Mouse (Mus musculus) bone marrow, adult 2 months (tissue): Measurements from ENCODE around the gene Olfr452.

Experiments
- CTCF ChIP-seq: fragments of 200-500 bp; IDR thresholded peaks from 2 replicates; pipeline ENCODE4 v1.5.1; 2011; ENCODE audit warnings: low read length, control low read depth; ENCODE audit not compliant: control insufficient read depth, insufficient read depth
- POLR2A ChIP-seq: fragments of 200-500 bp; IDR thresholded peaks from 2 replicates; pipeline ENCODE4 v1.6.1; 2011; ENCODE audit warnings: low read depth, mild to moderate bottlenecking, control low read depth, low read length, borderline replicate concordance; ENCODE audit not compliant: control insufficient read depth

DNA sequence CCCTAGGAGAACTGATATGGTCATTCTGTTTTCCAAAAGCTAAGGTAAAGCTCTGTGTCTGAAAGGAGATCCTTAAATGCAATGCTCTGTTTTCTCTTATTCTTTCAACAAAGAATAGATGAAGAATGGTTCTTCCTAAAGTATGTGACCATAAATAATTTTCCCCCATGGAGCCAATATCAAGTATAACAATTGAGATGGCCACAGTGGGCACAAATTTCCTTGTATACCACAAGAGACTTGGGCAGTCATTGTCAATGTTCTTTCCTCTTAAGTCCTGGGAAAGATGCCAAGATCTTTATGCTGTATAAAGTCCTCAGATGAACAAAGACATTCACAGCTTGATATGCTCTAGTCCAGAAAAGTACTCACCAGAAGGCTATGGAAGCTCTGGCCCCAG is 49.2 kb downstream of the Olfr452 start, which contains the start of gene Olfr449:
- TF ChIP-seq POLR2A (no peak), CTCF (no peak)
